Mouse (Mus musculus): ENCODE measurements at regions not wholly inside any gene's neighbourhood (a gene's known extent, or its start where the extent isn't known, plus 50 kb on each side); places are given as distances from the start of the nearest gene placed in this dataset.

- no peak for DNase-seq (ENCODE audit: low read depth)
These were observed 357.8 kb upstream of the Arglu1 start for GRCm38 (mm10) chr8:9048116-9048515.

- no peak for DNase-seq (ENCODE audit: low read depth)
These were observed 352.8 kb upstream of the Arglu1 start for GRCm38 (mm10) chr8:9042835-9043792.

GRCm38 (mm10) chr8:9029156-9029555 lies 338.8 kb upstream of the Arglu1 start:
- DNase-seq (ENCODE audit: low read depth), result no peak

DNA sequence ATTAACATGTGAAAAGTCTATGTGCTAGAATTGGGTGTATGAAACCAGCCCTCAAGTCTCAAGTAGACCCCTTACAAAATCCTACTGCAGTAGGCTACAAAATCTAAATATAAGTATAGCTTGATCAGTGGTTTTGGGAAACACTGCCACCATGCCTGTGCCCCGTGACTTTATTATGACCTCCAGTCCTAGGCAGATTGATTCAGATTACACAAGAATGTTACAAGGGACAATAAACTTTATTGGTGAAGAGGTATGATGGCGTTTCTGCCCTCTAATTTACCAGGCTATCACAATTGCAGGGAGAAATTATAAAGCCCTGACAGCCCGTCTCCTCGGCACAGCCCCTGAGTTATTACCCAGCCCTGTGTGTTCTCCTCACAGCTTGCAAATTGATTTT lies 337.4 kb upstream of the Arglu1 start:
- no peak for DNase-seq (ENCODE audit: low read depth)

DNA sequence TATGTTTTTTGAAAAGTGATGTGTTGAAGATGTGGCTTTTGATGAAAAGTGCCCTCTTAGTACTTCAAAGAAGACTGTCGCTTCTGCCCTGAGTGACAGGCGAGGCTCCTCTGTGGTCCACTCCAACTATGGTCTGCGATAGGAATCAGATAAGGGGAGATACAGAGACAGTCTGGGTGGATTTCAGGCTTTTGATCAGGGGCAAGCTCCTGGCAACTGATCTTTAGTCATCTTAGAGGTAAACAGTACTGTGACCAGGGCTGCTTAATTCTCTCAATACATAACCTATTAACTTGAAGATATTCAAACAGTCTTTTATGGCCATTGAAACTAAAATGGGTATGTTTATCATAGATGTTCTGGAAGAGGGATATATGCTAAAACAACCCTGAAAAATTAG lies 335.6 kb upstream of the Arglu1 start:
- no peak for DNase-seq (ENCODE audit: low read depth)

DNA sequence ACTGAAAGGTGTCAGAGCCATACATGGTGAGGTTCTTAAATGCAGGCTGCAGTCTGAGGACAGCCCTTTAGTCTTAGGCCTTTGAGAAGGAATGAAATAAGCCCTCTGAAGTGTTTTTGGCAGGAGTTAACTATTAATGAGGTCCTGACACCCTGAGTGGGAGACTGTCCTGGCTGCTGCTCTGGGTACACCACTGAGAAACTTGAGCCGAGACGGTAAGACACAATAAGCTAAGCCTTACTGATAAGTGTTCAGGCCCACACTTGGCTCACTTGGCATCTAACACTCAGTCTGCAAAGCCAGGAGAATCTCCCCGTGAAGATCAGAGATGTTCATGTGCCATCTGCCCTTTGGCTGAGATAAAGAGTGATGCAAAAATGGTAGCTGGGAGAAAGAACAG lies 335.1 kb upstream of the Arglu1 start:
- no peak for DNase-seq (ENCODE audit: low read depth)

- DNase-seq (ENCODE audit: low read depth), result no peak
These were observed 330.4 kb upstream of the Arglu1 start for GRCm38 (mm10) chr8:9020744-9021143.

GRCm38 (mm10) chr8:9020180-9020579 lies 329.9 kb upstream of the Arglu1 start:
- no peak for DNase-seq (ENCODE audit: low read depth)

- DNase-seq (ENCODE audit: low read depth), result no peak
These were observed 321.6 kb upstream of the Arglu1 start for GRCm38 (mm10) chr8:9011785-9012510.

- no peak for DNase-seq (ENCODE audit: low read depth)
These were observed 317.9 kb upstream of the Arglu1 start for GRCm38 (mm10) chr8:9008006-9008780.

DNA sequence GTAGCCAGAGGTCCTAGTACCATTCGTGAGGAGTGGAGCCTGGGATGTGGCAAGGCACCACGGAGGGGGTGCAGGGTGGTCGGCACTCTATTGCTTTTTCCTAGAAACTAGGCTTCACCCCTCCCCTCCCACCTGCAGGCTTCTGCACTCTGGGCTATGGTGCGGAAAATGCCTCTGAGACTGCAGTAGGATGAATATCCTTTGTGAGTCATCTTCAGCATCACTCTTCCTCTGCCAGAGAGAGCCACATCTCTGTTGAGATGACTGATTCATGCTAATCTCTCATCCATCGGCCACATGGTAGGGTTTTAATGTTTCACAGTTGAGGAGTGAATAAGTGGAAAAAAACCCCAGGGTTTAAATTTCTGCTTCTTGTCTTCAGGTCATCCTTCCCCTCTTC lies 309.6 kb upstream of the Arglu1 start:
- no peak for DNase-seq (ENCODE audit: low read depth)

- DNase-seq (ENCODE audit: low read depth), result no peak
These were observed 307.3 kb upstream of the Arglu1 start for GRCm38 (mm10) chr8:8997621-8998020.

- no peak for DNase-seq (ENCODE audit: low read depth)
These were observed 304.4 kb upstream of the Arglu1 start for GRCm38 (mm10) chr8:8994596-8995189.

GRCm38 (mm10) chr8:8994008-8994407 lies 303.7 kb upstream of the Arglu1 start:
- no peak for DNase-seq (ENCODE audit: low read depth)

DNA sequence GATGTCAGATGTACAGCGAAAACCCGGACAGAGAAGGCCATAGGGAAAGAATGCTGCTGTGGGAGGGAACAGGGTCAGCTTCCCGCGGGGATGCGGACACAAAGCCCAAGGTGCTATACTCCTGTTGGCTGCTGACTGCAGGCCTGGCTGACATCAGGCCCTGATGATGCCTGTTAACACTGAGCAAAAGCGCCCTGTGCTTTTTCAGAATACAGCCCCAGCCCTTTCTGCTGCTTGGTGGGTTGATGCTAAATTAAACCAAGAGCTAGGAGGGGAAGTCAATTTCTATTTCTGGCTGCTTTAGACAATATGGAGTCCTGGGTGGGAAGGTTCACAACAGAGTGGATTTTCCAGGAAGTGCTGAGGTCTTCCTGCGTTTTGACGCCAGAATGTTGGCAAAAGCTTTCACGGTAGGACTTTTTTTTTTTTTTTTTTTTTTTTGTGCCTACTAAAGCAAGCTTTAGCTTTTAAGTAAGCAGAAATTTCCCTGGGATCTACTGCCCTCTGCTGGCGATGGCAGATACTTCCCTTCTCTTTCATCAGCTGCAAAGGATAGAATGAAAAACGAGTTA lies 302.2 kb upstream of the Arglu1 start:
- DNase-seq (ENCODE audit: low read depth), result peak; percentile 64

GRCm38 (mm10) chr8:8991026-8991425 lies 300.7 kb upstream of the Arglu1 start:
- no peak for DNase-seq (ENCODE audit: low read depth)

- DNase-seq (ENCODE audit: low read depth), result no peak
These were observed 295.7 kb upstream of the Arglu1 start for GRCm38 (mm10) chr8:8986068-8986467.

GRCm38 (mm10) chr8:8985395-8985794 lies 295.1 kb upstream of the Arglu1 start:
- DNase-seq (ENCODE audit: low read depth), result no peak

- no peak for DNase-seq (ENCODE audit: low read depth)
These were observed 294.5 kb upstream of the Arglu1 start for GRCm38 (mm10) chr8:8984829-8985251.

GRCm38 (mm10) chr8:8984159-8984828 lies 294.0 kb upstream of the Arglu1 start:
- DNase-seq (ENCODE audit: low read depth), result no peak

DNA sequence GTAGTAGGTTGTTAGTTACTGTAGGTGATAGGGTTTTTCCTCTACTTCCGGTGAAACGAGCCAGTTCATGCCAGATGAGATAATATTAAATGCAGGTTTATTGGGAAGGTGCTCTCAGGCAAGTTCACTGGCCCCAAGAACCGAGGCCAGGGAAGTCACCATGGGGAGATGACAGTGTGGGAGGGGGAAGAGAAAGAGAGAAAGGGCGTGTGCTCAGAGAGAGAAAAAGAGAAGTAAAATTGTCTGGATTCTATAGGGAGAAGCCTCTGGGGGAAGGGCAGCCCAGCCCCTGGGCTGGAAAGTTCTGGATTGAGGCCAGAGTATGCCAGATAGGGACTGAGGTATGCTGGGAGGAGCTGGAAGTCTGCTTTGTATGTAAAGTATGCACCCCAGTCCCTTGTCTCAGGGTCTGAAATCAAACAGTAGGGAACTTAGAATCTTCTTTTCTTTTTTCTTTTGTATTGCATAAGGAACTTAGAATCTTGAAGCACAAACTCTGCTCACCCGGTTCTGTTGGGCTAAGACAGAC lies 292.9 kb upstream of the Arglu1 start:
- no peak for DNase-seq (ENCODE audit: low read depth)

All from c-Kit-positive CD71-negative TER-119-negative erythroid progenitor cells, embryonic 14.5 days (primary cell).